Mouse (Mus musculus) gastrocnemius, postnatal 36 days (tissue): ENCODE results near the gene Wdr3. TPM values are rescaled to one million over a fixed set of nuclear protein-coding genes. Genes with fewer than 3 reads are reported as not detected.

Source experiments
- DNase-seq, 2 experiments: peaks; one replicate each; pipeline ENCODE4 v3.0.0; 2022
- intact Hi-C: fragments of 180-260 bp; cut with DNase I; formaldehyde crosslinking; loops from one replicate; pipeline ENCODE4 v1.15.1; 2025
- long read RNA-seq, 2 experiments: library from polyadenylated mRNA; stranded (forward); transcript quantifications; one replicate each; pipeline ENCODE4 v2.0.0; 2021
- total RNA-seq, 2 experiments: library from RNA; stranded (reverse); gene quantifications; 2 replicates each; pipeline ENCODE4 v1.2.3; 2021

Gene Wdr3
- 1 to 10 TPM; 7.1 to 9.8 TPM for total RNA-seq
- long read RNA-seq, experiment 1, transcript Wdr3-201 (27 exons, 3,432 nt), result major isoform, 6 of 6 reads
- long read RNA-seq, experiment 1, partial matches to known transcripts, result 0 of 6 reads
- long read RNA-seq, experiment 1, other reads (novel, unspliced or antisense), result 0 of 6 reads
- long read RNA-seq, experiment 2, transcript Wdr3-201 (27 exons, 3,432 nt), result major isoform, 6 of 9 reads
- long read RNA-seq, experiment 2, partial matches to known transcripts, result 1 of 9 reads
- long read RNA-seq, experiment 2, other reads (novel, unspliced or antisense), result 2 of 9 reads

- DNase-seq, result peak; percentile 87 to 89
- intact Hi-C loops, result no loop called here
Measured at GRCm38 (mm10) chr3:100162315-100163105, at the start of gene Wdr3, which contains the start of gene Gdap2. Gene Wdr3 (minus strand): TSS chr3:100162407. Gene Gdap2 (plus strand): TSS chr3:100162381.

- intact Hi-C loops, result no loop called here
- DNase-seq, result no peak
Measured at GRCm38 (mm10) chr3:100206973-100207372, 44.8 kb upstream of the Wdr3 start.

- intact Hi-C loops, result no loop called here
- no peak for DNase-seq
Measured at GRCm38 (mm10) chr3:100201554-100201953, 39.3 kb upstream of the Wdr3 start.

- DNase-seq, result no peak
- intact Hi-C loops, result no loop called here
Measured at GRCm38 (mm10) chr3:100194210-100194609, 32.0 kb upstream of the Wdr3 start.

- no peak for DNase-seq
- intact Hi-C loops, result loop anchor here (5.0 to 10.0 kb wide), 2 partner anchors 232 to 375 kb away; no protein-coding TSS in a partner anchor
Measured at GRCm38 (mm10) chr3:100189861-100190260, 27.7 kb upstream of the Wdr3 start.

- intact Hi-C loops, result loop anchor here (5.0 to 10.0 kb wide), 2 partner anchors 233 to 375 kb away; no protein-coding TSS in a partner anchor
- DNase-seq, result peak in 1 of 2 experiments; percentile 45
Measured at GRCm38 (mm10) chr3:100189444-100189843, 27.2 kb upstream of the Wdr3 start.

GRCm38 (mm10) chr3:100180471-100180870 lies 18.3 kb upstream of the Wdr3 start:
- intact Hi-C loops, result loop anchor here (10.0 kb wide), 1 partner anchor 384 kb away; no protein-coding TSS in a partner anchor
- DNase-seq, result no peak

GRCm38 (mm10) chr3:100176031-100176430 lies 13.8 kb upstream of the Wdr3 start:
- intact Hi-C loops, result no loop called here
- DNase-seq, result no peak

- DNase-seq, result no peak
- intact Hi-C loops, result no loop called here
Measured at GRCm38 (mm10) chr3:100164991-100165390, 2.8 kb upstream of the Wdr3 start.

GRCm38 (mm10) chr3:100163556-100163955 lies 1.3 kb upstream of the Wdr3 start:
- intact Hi-C loops, result no loop called here
- DNase-seq, result no peak

- DNase-seq, result no peak
- intact Hi-C loops, result no loop called here
Measured at GRCm38 (mm10) chr3:100161665-100162314, 417 bp downstream of the Wdr3 start.

GRCm38 (mm10) chr3:100160682-100161445 lies 1.3 kb downstream of the Wdr3 start:
- no peak for DNase-seq
- intact Hi-C loops, result no loop called here

GRCm38 (mm10) chr3:100122445-100122844 lies 39.8 kb downstream of the Wdr3 start:
- DNase-seq, result no peak
- intact Hi-C loops, result no loop called here

- no peak for DNase-seq
- intact Hi-C loops, result no loop called here
Measured at GRCm38 (mm10) chr3:100121961-100122360, 40.2 kb downstream of the Wdr3 start.

- DNase-seq, result no peak
- intact Hi-C loops, result no loop called here
Measured at GRCm38 (mm10) chr3:100118681-100119080, 43.5 kb downstream of the Wdr3 start.

GRCm38 (mm10) chr3:100106736-100107135 lies 55.5 kb downstream of the Wdr3 start:
- no peak for DNase-seq
- intact Hi-C loops, result no loop called here

GRCm38 (mm10) chr3:100102386-100103092 lies 59.7 kb downstream of the Wdr3 start:
- intact Hi-C loops, result no loop called here
- DNase-seq, result no peak
